Mouse (Mus musculus) mature B cell (primary cell): ENCODE results near the gene Ralgapb.

Source experiments
- in situ Hi-C: fragments of 300-500 bp; cut with MboI; formaldehyde crosslinking; loops from 2 replicates; pipeline ENCODE4 v1.14.3; 2019

Ralgapb gene

GRCm38 (mm10) chr2:158402915-158403314 is 6.7 kb upstream of the Ralgapb start:
- in situ Hi-C loops = no loop called here

DNA sequence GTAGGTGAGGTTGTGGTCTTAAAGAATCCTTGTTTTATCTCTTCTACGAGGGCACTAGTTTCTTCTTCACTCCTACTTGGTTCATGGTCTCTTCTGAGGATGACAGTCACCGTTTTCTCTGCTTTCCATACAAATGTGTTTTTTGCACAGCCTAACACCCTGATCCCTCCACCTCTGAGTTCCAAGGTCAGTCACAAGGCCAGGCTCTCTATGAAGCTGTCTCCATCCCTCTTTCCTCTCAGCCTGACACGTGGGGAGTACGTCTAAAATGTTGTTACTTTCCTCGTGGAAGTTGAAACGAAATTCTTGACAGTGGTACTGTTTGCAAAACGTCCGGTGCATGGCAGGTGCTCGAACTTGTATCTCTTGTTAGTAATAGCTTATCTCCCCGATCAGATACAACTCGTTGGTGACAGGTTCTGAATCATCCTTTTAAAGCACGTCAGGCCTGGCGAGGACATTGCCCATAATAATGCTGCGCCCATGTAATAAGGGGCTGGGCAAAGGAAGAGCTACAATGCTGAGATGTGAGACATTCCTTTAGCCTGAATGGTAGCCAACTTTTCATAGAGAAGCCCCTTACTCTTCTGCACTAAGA is 552 bp upstream of the Ralgapb start:
- in situ Hi-C loops = no loop called here

- in situ Hi-C loops = no loop called here
These were observed 670 bp downstream of the Ralgapb start for GRCm38 (mm10) chr2:158410022-158411014.

DNA sequence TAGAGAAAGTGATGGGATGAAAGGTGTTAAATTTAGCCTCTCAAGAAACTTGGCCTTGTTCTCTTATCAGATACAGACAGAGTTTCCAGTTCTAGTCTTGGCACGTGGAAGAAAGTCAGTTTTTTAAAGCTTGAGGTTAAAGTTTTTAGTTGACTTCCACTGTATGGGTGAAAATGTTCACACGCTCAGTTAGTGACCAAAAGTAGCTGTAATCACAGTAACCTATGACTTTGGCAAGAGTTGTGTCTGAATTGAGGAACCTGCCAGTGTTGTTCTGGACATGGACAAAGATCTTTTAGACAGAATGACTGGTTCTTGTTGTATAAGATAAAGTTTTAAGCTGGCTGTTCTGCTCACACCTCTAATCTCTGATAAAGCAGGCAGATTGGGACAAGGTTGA is 3.6 kb downstream of the Ralgapb start:
- in situ Hi-C loops = no loop called here

GRCm38 (mm10) chr2:158415826-158416225 is 6.2 kb downstream of the Ralgapb start:
- in situ Hi-C loops = no loop called here

GRCm38 (mm10) chr2:158418663-158419062 is 9.0 kb downstream of the Ralgapb start:
- in situ Hi-C loops = no loop called here

- in situ Hi-C loops = no loop called here
These were observed 36.2 kb downstream of the Ralgapb start for GRCm38 (mm10) chr2:158445814-158446213.

GRCm38 (mm10) chr2:158449845-158450244 is 40.2 kb downstream of the Ralgapb start:
- in situ Hi-C loops = no loop called here

DNA sequence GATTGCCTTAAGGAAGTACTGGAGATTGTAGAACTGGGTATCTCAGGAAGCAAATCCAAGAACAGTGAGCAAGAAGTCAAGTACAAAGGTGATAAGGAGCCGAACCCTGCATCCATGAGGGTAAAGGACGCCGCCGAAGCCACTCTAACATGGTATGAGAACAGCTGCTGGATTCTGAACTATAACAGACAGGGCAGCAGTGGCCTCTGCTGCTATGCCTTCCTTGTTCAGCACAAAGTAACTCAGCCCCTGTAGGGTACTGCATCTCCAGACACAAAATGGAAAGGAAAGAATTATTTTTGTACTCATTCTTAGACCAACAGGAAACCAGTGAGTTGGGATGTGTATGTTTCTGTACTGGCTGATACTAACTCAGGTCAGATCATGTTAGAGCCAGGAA is 46.8 kb downstream of the Ralgapb start:
- in situ Hi-C loops = no loop called here

- in situ Hi-C loops = no loop called here
These were observed 48.0 kb downstream of the Ralgapb start for GRCm38 (mm10) chr2:158457610-158458009.

DNA sequence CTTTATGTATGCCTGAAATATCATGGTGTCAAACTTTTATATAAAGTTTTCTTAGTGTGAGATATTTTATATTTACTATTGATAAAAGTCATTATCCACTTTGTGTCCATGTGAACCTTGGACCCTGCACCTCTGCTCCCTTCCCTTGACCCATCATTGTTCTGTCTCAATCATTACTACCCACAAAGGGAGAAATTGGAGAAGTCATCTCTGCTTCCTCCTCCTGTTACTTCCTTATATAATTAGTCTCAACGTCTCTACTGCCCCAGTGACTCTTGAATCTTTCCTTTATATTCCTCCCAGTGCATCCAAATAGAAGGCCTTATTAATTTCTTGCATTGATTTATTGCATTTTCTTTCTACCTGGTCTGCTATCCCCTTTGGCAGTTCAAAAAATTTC is 52.8 kb downstream of the Ralgapb start:
- in situ Hi-C loops = no loop called here

- in situ Hi-C loops = no loop called here
These were observed 64.5 kb downstream of the Ralgapb start for GRCm38 (mm10) chr2:158474159-158474558.

DNA sequence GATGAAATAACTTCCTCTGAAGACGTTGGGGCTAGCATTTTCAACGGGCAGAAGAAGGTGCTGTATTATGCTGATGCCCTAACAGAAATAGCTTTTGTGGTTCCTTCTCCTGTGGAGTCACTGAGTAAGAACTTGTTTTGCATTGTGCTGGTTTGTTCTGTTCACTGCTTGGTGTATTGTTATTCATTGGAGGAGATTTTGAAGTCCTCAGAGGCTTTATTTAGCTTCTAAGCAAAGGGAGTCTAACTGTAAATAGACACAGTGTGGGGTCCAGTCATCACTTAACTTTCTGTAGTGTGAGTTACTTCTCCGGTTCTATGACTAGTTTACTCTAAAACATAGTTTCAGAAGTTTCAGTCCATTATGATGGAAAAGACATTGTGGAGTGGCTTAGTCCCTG is 68.0 kb downstream of the Ralgapb start:
- in situ Hi-C loops = no loop called here

- in situ Hi-C loops = no loop called here
These were observed 88.8 kb downstream of the Ralgapb start for GRCm38 (mm10) chr2:158498457-158498856.

GRCm38 (mm10) chr2:158501836-158502812 is 92.5 kb downstream of the Ralgapb start, which contains the start of gene Adig:
TSS of gene Adig (plus strand) at chr2:158502612.
- in situ Hi-C loops = no loop called here

DNA sequence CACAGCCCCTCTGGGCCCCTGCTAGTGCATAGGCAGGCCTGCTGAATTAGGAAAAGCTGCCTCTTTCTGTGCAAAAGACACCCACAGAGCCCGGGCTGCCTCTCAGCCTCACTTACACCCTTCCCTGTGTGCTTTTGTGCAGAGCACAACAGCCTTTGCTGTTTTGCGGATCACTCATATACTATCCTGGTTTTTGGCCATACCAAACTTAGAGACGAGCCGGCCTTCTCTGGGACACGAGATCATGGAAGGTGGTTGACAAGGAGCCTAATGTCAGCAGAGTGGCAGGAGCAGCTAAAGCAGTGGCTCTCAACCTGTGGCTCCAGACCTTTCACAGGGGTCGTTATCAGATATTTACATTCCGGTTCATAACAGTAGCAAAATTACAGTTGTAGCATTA is 93.6 kb downstream of the Ralgapb start:
- in situ Hi-C loops = no loop called here

- in situ Hi-C loops = no loop called here
These were observed 94.0 kb downstream of the Ralgapb start for GRCm38 (mm10) chr2:158503671-158504070.

DNA sequence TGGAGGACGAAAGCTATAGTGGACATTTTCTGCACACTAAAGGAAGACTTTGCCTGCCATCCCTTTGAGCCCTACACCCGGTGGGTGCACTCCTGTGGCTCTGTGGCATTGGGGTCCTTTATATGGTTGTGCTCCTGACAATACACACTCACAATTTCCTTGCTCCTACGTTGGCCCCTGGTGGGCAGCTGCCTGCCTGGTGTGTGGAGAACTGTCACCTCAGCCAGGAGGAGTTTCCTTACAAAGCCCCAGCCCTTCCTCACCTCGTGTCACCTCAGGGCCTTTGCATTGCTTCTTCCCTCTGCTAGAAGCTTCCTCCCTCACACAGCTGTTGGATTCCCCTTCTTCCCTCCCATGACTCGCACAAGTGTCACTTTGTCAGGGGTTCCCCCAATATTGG is 96.8 kb downstream of the Ralgapb start:
- in situ Hi-C loops = no loop called here

DNA sequence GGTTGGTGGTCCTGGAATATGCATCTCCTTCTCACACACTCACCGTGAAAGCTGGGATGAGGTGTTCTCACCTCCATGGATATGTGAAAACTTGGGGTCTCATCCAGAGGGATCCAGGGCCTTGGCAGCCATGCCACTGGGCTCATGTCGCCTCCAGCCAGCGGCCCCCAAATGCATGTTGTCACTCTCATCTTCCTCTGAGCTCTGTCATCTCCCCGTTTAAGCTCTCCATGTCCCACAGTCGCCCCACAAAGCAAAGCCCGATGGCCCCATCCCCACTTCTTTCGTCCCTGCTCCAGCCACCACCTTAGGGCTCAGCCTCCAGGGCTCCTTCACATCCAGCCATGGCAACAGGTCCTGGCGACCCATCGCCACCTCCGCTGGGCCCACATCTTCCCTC is 97.4 kb downstream of the Ralgapb start:
- in situ Hi-C loops = no loop called here

DNA sequence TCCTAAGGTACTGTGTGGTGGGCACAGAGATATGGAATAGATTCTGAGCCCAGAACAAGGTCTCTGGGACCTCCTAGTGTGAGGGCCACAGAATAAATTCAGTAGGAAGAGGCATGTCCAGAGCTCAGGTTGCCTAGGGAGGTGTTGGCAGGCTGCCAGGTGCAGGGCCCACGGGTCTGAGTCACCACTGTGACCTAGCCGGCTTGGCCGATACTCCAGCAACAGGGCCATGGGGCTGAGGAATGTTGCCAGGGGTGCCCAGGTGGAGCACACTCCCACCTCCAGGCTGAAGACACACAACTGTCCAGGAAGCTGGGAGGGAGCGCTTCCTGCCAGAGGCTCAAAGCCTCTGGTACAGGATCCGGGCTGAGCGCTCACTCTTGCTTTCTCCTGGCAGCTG is 101.0 kb downstream of the Ralgapb start:
- in situ Hi-C loops = no loop called here

DNA sequence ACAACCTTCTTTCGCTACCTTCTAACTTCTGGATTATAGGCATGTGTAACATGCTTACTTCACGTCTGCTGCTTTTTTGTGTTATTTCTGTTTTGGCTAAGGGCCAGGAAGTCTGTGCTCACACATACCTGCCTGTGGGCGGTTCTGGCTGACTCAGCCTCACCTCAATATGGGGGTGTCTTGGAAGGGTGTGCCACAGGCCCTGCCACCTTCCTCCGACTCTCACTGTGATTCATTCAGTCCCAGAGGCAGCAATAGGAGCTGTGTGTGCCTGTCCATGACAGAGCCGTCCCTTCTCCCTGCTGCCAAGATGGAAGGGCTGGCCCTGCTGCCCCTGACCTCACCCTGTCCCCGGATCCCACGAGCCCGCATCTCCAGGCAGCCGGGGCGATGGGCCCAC is 102.9 kb downstream of the Ralgapb start, which contains the start of gene Arhgap40:
Gene Arhgap40, plus strand, starts transcription at position 269 of the 400 bp plus-strand sequence.
- in situ Hi-C loops = no loop called here

DNA sequence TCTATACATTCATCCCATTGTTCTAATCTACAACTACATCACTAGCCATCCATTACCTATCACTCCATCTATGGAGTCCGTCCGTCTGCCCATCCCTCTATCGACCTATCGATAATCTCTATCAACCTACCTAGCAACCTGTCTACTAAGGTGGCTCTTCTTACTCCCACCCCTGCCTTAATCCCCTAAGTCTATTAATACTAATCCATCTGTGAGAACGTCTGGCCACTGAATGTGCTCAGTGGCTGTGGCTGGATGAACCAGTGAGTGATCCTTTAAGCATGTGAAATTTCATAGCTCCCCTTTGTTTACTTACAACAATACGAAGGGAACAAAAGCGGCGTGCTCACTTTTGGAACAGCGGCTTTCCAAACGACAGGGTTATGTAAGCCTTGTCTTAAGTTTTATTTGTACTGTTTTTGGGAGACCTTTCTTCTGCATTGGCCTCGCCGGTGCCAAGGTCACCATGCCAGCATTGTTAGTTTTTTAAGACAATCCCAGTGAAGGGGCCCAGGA is 104.2 kb downstream of the Ralgapb start:
- in situ Hi-C loops = no loop called here
